Mouse (Mus musculus): ENCODE measurements at regions not wholly inside any gene's neighbourhood (a gene's known extent, or its start where the extent isn't known, plus 50 kb on each side); places are given as distances from the start of the nearest gene placed in this dataset.

GRCm38 (mm10) chr17:45847701-45848378, 114.2 kb upstream of the 1600014C23Rik start:
- TF ChIP-seq CTCF (IDR thresholded peaks at IDR 0.05; ENCODE audit: insufficient read depth, low read depth, low read length) (no peak), POLR2A (IDR thresholded peaks at IDR 0.05; ENCODE audit: insufficient read depth, low read depth, low read length) (no peak)
